Mouse (Mus musculus) heart, embryonic 13.5 days (tissue): ENCODE results near the gene Olfr385. TPM values are rescaled to one million over a fixed set of nuclear protein-coding genes. Genes with fewer than 3 reads are reported as not detected.
"Not testable (repeated sequence)": the region's sequence is repeated elsewhere in the genome, so short reads cannot be mapped to it uniquely, and the experiment has no call there.

Experiments used
- ATAC-seq: fragments of 200-750 bp; cut with Nextera tagmentation; 2 replicates; pipeline ENCODE4 v1.8.0; 2017; ENCODE audit warnings: moderate TSS enrichment; ENCODE audit not compliant: insufficient number of reproducible peaks, low FRiP score, low TSS enrichment; ENCODE audit errors: extremely low read depth
- H3K27ac ChIP-seq: fragments of 300-500 bp; sonication (generic); replicated peaks from 2 replicates; pipeline ENCODE4 v1.5.1; 2015; ENCODE audit warnings: moderate library complexity, mild to moderate bottlenecking, inconsistent platforms
- H3K27me3 ChIP-seq: fragments of 300-500 bp; sonication (generic); replicated peaks from 2 replicates; pipeline ENCODE4 v1.6.1; 2015; ENCODE audit warnings: mild to moderate bottlenecking, inconsistent platforms
- H3K36me3 ChIP-seq: fragments of 300-500 bp; sonication (generic); 2 replicates; pipeline ENCODE4 v1.6.1; 2015; ENCODE audit warnings: mild to moderate bottlenecking, inconsistent platforms
- H3K4me1 ChIP-seq: fragments of 300-500 bp; sonication (generic); 2 replicates; pipeline ENCODE4 v1.6.1; 2015; ENCODE audit warnings: inconsistent platforms
- H3K4me2 ChIP-seq: fragments of 300-500 bp; sonication (generic); 2 replicates; pipeline ENCODE4 v1.6.1; 2015; ENCODE audit warnings: inconsistent platforms, mild to moderate bottlenecking, moderate library complexity
- H3K4me3 ChIP-seq: fragments of 300-500 bp; sonication (generic); 2 replicates; pipeline ENCODE4 v1.5.1; 2015; ENCODE audit warnings: moderate library complexity, mild to moderate bottlenecking, inconsistent platforms
- H3K9ac ChIP-seq: fragments of 300-500 bp; sonication (generic); 2 replicates; pipeline ENCODE4 v1.6.1; 2015; ENCODE audit warnings: inconsistent platforms, mild to moderate bottlenecking, moderate library complexity
- H3K9me3 ChIP-seq: fragments of 300-500 bp; sonication (generic); 2 replicates; pipeline ENCODE4 v1.6.1; 2016; ENCODE audit warnings: inconsistent platforms
- WGBS: fragments of 180-500 bp; shearing (Covaris S2); methylation state at CpG from one replicate; pipeline ENCODE4 v1.1.7; 2015; ENCODE audit warnings: mixed read lengths; 5-methylcytosine and 5-hydroxymethylcytosine counted together
- polyA plus RNA-seq: library from polyadenylated mRNA; unstranded; fragments of >200 nt; fragmentation: Nextera tagmentation; extraction: Ambion mirVana; gene quantifications from 2 replicates; pipeline ENCODE4 v1.2.1, GENCODE M21; 2015

The Olfr385 gene
- polyA plus RNA-seq, result not detected in 2 replicates

DNA sequence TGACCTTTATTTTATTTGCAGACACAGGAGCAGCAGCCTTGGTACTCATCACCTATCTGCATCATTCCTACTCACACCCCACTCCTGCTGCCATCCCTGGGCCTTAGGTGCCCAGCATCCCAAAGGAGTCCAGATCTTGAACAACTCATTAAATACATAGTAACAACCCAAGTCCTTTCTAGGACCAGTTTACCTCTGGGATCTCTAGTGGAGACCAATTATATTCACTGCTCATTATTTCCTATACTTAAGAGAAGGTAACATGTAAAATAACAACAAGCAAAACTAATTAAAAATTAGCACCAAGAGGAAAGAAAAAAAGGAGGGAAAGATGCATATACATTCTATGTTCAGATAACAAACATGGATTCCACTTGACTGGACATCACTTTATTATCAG, at the start of gene Olfr385:
Gene Olfr385 (minus strand): TSS at position 101 of the 400 bp plus-strand sequence.
- H3K9ac ChIP-seq, result no peak within 1 kb of the TSS

DNA sequence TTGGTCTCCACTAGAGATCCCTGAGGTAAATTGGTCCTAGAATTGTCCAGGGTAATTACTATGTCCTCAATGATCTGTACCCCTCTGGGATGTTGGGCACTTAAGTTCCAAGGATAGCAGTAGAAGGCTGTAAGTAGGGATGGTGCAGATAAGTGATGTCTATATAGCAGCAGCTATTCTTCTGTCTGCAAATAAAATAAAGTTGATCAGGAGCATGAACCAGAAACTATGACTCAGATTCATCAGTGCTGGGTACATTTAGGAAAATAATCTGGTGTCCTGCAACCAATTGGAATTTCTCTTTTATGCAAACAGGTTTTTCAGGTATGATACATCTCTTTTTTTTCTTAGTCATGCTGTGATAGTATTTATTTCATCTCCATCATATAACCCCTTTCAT, 5.5 kb upstream of the Olfr385 start, which contains the start of gene Olfr384:
Gene Olfr384 (plus strand): TSS at position 301 of the 400 bp plus-strand sequence.
- Histone ChIP-seq H3K9ac (no peak within 1 kb of the TSS), H3K36me3 (no peaks in the 10 kb centered on the region), H3K4me3 (no peak within 1 kb of the TSS), H3K4me1 (no peaks in the 10 kb centered on the region), H3K27ac (no peak within 1 kb of the TSS), H3K4me2 (no peak within 1 kb of the TSS), H3K9me3 (peaks cover 32% of the 10 kb centered on the region), H3K27me3 (no peaks in the 10 kb centered on the region)
- no peak for ATAC-seq

More for the DNA sequence above, at the start of gene Olfr385:
- Histone ChIP-seq H3K27me3 (no peaks in the 10 kb centered on the region), H3K36me3 (no peaks in the 10 kb centered on the region), H3K4me3 (no peak within 1 kb of the TSS), H3K27ac (no peak within 1 kb of the TSS), H3K4me2 (no peak within 1 kb of the TSS), H3K4me1 (no peaks in the 10 kb centered on the region), H3K9me3 (peaks cover 18% of the 10 kb centered on the region)
- ATAC-seq, result no peak

DNA sequence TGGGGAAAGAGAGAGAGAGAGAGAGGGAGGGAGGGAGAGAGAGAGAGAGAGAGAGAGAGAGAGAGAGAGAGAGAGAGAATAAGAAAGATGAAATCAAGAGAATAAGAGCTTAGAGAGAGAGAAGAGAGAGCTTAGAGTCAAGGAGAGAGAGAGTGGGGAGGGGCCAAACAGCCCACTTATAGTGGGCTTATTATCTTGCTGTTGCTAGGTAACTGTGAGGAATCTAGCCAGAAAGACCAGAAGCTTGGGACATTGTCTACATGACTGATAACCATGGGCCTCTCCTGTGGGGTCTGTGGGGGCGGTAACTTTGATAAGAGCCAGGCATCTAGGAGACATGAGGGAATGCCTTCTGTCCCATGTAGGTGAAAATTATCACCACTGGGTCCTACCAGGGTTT, 9.6 kb downstream of the Olfr385 start:
- not testable (repeated sequence) for H3K27ac ChIP-seq, H3K4me3 ChIP-seq, H3K4me2 ChIP-seq, H3K4me1 ChIP-seq, H3K9ac ChIP-seq, ATAC-seq, H3K27me3 ChIP-seq, H3K36me3 ChIP-seq
- WGBS, result 47% methylated on average over 1 of the region's 1 CpGs
- H3K9me3 ChIP-seq, result peaks cover 16% of the 10 kb centered on the region

DNA sequence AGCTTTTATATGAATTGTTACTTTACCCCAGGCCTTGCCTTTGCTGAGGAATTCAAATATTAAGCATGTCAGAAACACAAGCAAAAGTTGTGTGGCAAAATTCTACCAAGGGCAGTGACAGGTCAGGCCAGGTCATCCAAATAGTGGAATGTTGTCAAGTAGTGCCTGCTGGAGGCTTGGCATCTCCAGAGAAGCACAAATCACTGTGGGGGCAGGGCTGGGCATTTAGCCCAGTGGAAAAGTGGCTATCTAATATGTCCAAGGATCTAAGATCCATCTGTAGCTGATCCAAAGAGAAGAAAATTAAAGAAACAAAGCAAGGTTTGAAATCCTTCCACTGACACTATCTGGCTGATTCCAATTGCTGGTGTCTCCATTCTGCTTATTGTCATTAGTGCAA, 12.9 kb downstream of the Olfr385 start:
- Histone ChIP-seq H3K4me3 (no peak overlapping the region), H3K27ac (no peak overlapping the region), H3K4me1 (no peaks in the 10 kb centered on the region), H3K9me3 (peaks cover 20% of the 10 kb centered on the region; the same call in 1 of the 2 replicates), H3K27me3 (no peaks in the 10 kb centered on the region), H3K9ac (no peak overlapping the region), H3K4me2 (no peak overlapping the region), H3K36me3 (no peaks in the 10 kb centered on the region)
- no peak for ATAC-seq

Other genes starting within 250 kb of the Olfr385 start
- gene Olfr20, start 242.2 kb downstream of the Olfr385 start, polyA plus RNA-seq, result not detected in 2 replicates
- not detected in 2 replicates for gene Olfr376, start 221.8 kb downstream of the Olfr385 start, polyA plus RNA-seq
- not detected in 2 replicates for gene Olfr1, start 193.4 kb downstream of the Olfr385 start, polyA plus RNA-seq
- not detected in 2 replicates for gene Olfr378, start 164.5 kb downstream of the Olfr385 start, polyA plus RNA-seq
- not detected in 2 replicates for gene Olfr380, start 135.5 kb downstream of the Olfr385 start, polyA plus RNA-seq
- gene Olfr381, start 101.4 kb downstream of the Olfr385 start, polyA plus RNA-seq, result not detected in 2 replicates
- not detected in 2 replicates for gene Olfr382, start 75.8 kb downstream of the Olfr385 start, polyA plus RNA-seq
- gene Olfr384, start 5.6 kb upstream of the Olfr385 start, polyA plus RNA-seq, result not detected in 2 replicates
- not detected in 2 replicates for gene Zfp735, start 95.8 kb upstream of the Olfr385 start, polyA plus RNA-seq
- gene Olfr389, start 187.7 kb upstream of the Olfr385 start, polyA plus RNA-seq, result not detected in 2 replicates
- not detected in 2 replicates for gene Olfr390, start 190.0 kb upstream of the Olfr385 start, polyA plus RNA-seq
- gene Olfr391-ps, start 210.0 kb upstream of the Olfr385 start, polyA plus RNA-seq, result not detected in 2 replicates
- not detected in 2 replicates for gene Olfr392, start 224.0 kb upstream of the Olfr385 start, polyA plus RNA-seq